Mouse (Mus musculus): ENCODE results near the gene Cpsf6.

DNA sequence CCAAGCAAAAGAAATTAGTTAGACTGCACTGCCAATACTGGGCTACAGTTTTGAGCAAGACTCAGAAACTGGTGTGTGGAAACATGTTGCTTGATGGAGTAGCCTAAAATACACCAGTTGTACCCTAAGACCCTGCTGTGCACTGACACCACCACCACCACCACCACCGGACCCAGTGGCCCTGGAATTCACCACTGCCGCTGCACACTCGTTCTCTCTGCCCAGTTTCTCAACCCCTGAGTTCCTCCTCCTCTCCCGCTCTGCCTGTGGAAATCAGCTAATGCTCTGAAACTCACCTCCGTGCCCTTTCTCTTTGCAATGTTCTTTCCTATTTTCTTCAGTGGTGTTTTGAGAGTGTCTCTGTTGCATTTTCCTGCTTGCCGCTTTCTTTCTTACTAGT, 81.5 kb downstream of the Cpsf6 start:
- TF ChIP-seq POLR2A (IDR thresholded peaks at IDR 0.05; ENCODE audit: low read depth, low read length) (no peak), CTCF (IDR thresholded peaks at IDR 0.05; ENCODE audit: extremely low read depth, insufficient read depth, insufficient read length, insufficient replicate concordance) (no peak)

All from spleen, adult 2 months (tissue).